8 mouse cellular contexts compared by ENCODE assay signal in the genomic region with DNA sequence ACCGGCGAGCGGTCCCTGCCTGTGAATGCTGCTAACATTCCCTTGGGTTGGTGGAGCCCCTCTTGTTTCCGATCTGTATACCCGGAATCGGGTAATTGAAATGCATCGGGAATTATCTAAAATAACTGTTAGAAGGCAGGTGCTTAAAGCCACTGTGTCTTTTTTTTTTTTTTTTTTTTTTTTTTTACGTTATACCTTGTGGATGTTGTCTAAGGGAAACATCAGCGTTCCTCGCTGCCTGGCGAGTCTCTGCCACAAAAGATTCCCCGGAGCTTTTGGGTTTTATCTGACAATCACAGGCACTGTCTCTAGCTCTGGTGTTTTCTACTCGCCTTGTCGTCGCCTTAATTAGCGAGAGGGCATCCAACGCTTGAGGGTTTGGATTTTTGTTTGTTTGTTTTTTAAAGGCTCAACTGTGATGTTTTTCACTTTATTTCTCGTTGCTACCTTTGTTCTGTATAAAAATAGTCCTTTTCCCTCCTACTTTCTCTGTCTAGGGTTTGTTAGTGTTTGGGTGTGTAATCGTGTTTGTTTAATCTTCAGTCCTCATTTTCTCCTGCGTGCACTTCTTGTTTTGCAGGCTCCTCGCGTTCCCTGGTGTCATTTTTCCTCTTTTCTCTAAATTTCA. TPM values are rescaled to one million over a fixed set of nuclear protein-coding genes. Genes with fewer than 3 reads are reported as not detected.
DNase-seq lines count a peak whose midpoint lies in the region; ATAC-seq and TF ChIP-seq lines count a peak whose summit lies in the region.

No protein-coding gene starts in this region.

- H3K4me1 ChIP-seq in lung, adult 2 months (ENCODE audit: control insufficient read depth, insufficient read depth, low read length), result no peaks in the 10 kb centered on the region; the same call in 1 of the 2 replicates
- no peaks in the 10 kb centered on the region for H3K4me1 ChIP-seq in embryonic fibroblast, embryonic 13.5 days (ENCODE audit: control insufficient read depth, insufficient read depth, low read length)
- no peaks in the 10 kb centered on the region for H3K4me1 ChIP-seq in intestine, postnatal 0 days (replicated peaks; ENCODE audit: control insufficient read depth, insufficient read depth, low read length)
- H3K4me1 ChIP-seq in neural tube, embryonic 15.5 days, result peaks cover 40% of the 10 kb centered on the region

- no peak for DNase-seq in lung, adult 2 months
- DNase-seq in lung, adult 18-20 months, result no peak
- DNase-seq in left cerebral cortex, postnatal 25 days (ENCODE audit: low spot score in 2 of 2), result no peak
- no peak for DNase-seq in frontal cortex, postnatal 10 days (ENCODE audit: low spot score in 2 of 2)
- DNase-seq in gastrocnemius, adult 8-10 months (ENCODE audit: low spot score in 2 of 2), result no peak

- H3K9ac ChIP-seq in intestine, postnatal 0 days (ENCODE audit: low read depth, low read length), result no peak overlapping the region
- H3K9ac ChIP-seq in neural tube, embryonic 15.5 days (replicated peaks), result peak overlapping the region; percentile 84

- intact Hi-C loops in left cerebral cortex, postnatal 25 days (cut with DNase I), result loop anchor here (2.0 to 10.0 kb wide), 2 partner anchors 117 to 889 kb away; a partner anchor contains a TSS

- peak overlapping the region; percentile 93 for H3K4me2 ChIP-seq in intestine, postnatal 0 days (replicated peaks; ENCODE audit: low read depth)
- H3K4me2 ChIP-seq in neural tube, embryonic 15.5 days, result peak overlapping the region; percentile 68

- TF ChIP-seq CTCF in lung, adult 2 months (IDR thresholded peaks at IDR 0.05; ENCODE audit: insufficient read depth, low read length), result no peak
- TF ChIP-seq CTCF in embryonic fibroblast, embryonic 13.5 days (IDR thresholded peaks at IDR 0.05; ENCODE audit: borderline replicate concordance, insufficient read depth, low read length), result no peak
- TF ChIP-seq CTCF in intestine, postnatal 0 days (IDR thresholded peaks at IDR 0.05; ENCODE audit: low read depth), result no peak

- H3K36me3 ChIP-seq in intestine, postnatal 0 days (ENCODE audit: control insufficient read depth, insufficient read depth), result no peaks in the 10 kb centered on the region
- no peaks in the 10 kb centered on the region for H3K36me3 ChIP-seq in neural tube, embryonic 15.5 days

- no peak overlapping the region for H3K27ac ChIP-seq in embryonic fibroblast, embryonic 13.5 days (ENCODE audit: insufficient read depth, low read length)
- no peak overlapping the region for H3K27ac ChIP-seq in intestine, postnatal 0 days (ENCODE audit: low read depth, low read length)
- peak overlapping the region; percentile 97 for H3K27ac ChIP-seq in neural tube, embryonic 15.5 days (replicated peaks)

- no peaks in the 10 kb centered on the region for H3K9me3 ChIP-seq in intestine, postnatal 0 days (ENCODE audit: control insufficient read depth)
- H3K9me3 ChIP-seq in neural tube, embryonic 15.5 days (replicated peaks), result no peaks in the 10 kb centered on the region

- no peak for ATAC-seq in intestine, postnatal 0 days
- peak; percentile 37 for ATAC-seq in neural tube, embryonic 15.5 days (ENCODE audit: low FRiP score)

- 6% methylated on average over 22 of the region's 22 CpGs for WGBS in lung, adult 2 months
- WGBS in intestine, postnatal 0 days, result under 1% methylated on average over 22 of the region's 22 CpGs
- under 1% methylated on average over 22 of the region's 22 CpGs for WGBS in neural tube, embryonic 15.5 days

- peak overlapping the region; percentile 48 for H3K4me3 ChIP-seq in lung, adult 2 months (replicated peaks; ENCODE audit: extremely low read depth, low read depth, low read length)
- H3K4me3 ChIP-seq in embryonic fibroblast, embryonic 13.5 days (ENCODE audit: insufficient read depth, low read length), result peak overlapping the region; percentile 63
- peak overlapping the region; percentile 90 for H3K4me3 ChIP-seq in intestine, postnatal 0 days (ENCODE audit: low read depth, low read length)
- peak overlapping the region; percentile 81 for H3K4me3 ChIP-seq in neural tube, embryonic 15.5 days (replicated peaks)

- peaks cover 29% of the 10 kb centered on the region for H3K27me3 ChIP-seq in intestine, postnatal 0 days (replicated peaks; ENCODE audit: control insufficient read depth, insufficient read depth, low read length)
- no peaks in the 10 kb centered on the region for H3K27me3 ChIP-seq in neural tube, embryonic 15.5 days (replicated peaks)

- no peak for TF ChIP-seq POLR2A in lung, adult 2 months (IDR thresholded peaks at IDR 0.05; ENCODE audit: borderline replicate concordance, extremely low read depth, low read depth, low read length)
- no peak for TF ChIP-seq POLR2A in embryonic fibroblast, embryonic 13.5 days (IDR thresholded peaks at IDR 0.05; ENCODE audit: low read depth, low read length)

RNA-seq across cellular contexts. Expression of a gene that starts 0.7 kb away (rescaled TPM):
- polyA plus RNA-seq in lung, adult 2 months (2012; rRNA removed), result 24.4 and 35.6 TPM in 2 replicates
- polyA plus RNA-seq in embryonic fibroblast, embryonic 13.5 days (2011; ENCODE audit: insufficient read length, low read depth, missing spikeins), result 17.9 and 20.1 TPM in 2 replicates
- polyA plus RNA-seq in intestine, postnatal 0 days (2015; fragmentation: Nextera tagmentation; extraction: Ambion mirVana), result 8.1 and 9.5 TPM in 2 replicates
- 78.8 and 101 TPM in 2 replicates for polyA plus RNA-seq in neural tube, embryonic 15.5 days (2015; fragmentation: Nextera tagmentation; extraction: Ambion mirVana)
- total RNA-seq in left cerebral cortex, postnatal 25 days (2021), result 1,000 to 10,000 TPM; 1,573 to 1,627 TPM
- 1 to 10 TPM; 1.7 to 4.8 (median 3.3) TPM for total RNA-seq in gastrocnemius, adult 8-10 months (2022)
